Comparison of ENCODE assay signal across 8 mouse cellular contexts in the genomic region with DNA sequence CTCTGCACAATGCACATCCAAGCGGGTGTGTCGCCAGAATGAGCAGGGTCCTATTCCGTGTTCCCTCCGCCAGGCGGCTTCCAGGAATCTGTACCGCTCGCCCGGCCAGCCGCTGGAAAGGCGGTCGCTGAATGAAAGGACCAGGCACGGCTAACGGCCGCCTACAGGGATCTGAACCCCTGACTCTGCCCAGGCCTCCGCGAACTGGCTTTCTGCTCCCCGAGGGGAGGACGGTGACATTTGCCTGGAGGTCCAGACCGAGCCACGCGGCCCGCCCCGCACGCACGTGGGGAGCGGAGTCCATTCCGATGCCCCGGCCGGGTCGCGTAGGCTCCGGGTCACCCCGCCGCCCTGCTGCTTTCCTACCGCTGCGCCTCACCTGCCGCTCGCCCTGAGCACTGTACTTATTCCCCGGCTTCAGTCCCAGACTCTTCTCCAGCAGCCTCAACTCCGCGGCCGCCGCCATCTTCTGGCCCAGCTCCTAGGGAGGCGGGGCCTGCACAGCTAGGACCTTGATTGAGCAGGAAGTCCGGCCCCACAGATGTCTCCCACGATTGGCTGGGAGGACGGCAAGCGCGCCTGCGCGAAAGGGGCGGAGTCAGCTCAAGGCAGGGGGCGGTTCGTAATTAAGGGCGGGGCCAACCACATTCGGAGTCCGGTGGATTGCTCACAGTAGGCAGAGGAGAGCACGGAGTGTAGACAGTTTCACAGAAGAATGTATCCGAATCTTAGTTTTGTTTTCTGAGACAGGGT. TPM values are rescaled to one million over a fixed set of nuclear protein-coding genes. Genes with fewer than 3 reads are reported as not detected.
DNase-seq lines count a peak whose midpoint lies in the region; ATAC-seq and TF ChIP-seq lines count a peak whose summit lies in the region.

A gene (minus strand): TSS at position 531 of the 753 bp plus-strand sequence.

- intact Hi-C loops in gastrocnemius, adult 2 months (cut with DNase I): no loop called here

- peak; percentile 70 for TF ChIP-seq CTCF in gastrocnemius, adult 2 months (IDR thresholded peaks at IDR 0.05)

- peaks cover 29% of the 10 kb centered on the region for H3K36me3 ChIP-seq in megakaryocyte, embryonic 14.5 days (replicated peaks; ENCODE audit: low read length)

- DNase-seq in ZHBTc4 (ENCODE audit: low read depth, low spot score): peak; percentile 98
- DNase-seq in gastrocnemius, adult 2 months: peak; percentile 96
- DNase-seq in hindlimb bud, embryonic 11.5 days (ENCODE audit: extremely low spot score, low read depth, low spot score): peak; percentile 67
- peak; percentile 82 to 94 for DNase-seq in left cerebral cortex, adult 8-10 months (ENCODE audit: low spot score in 2 of 2)
- DNase-seq in right cerebral cortex, postnatal 10 days (ENCODE audit: low spot score in 2 of 2): peak; percentile 97
- peak; percentile 94 for DNase-seq in urinary bladder, postnatal 25 days (ENCODE audit: low spot score)

- peaks cover 27% of the 10 kb centered on the region for H3K9me3 ChIP-seq in megakaryocyte, embryonic 14.5 days

- H3K27me3 ChIP-seq in megakaryocyte, embryonic 14.5 days (replicated peaks): no peaks in the 10 kb centered on the region

- peak within 1 kb of the TSS; percentile 91 for H3K27ac ChIP-seq in gastrocnemius, adult 2 months

- H3K4me3 ChIP-seq in gastrocnemius, adult 2 months: peak within 1 kb of the TSS; percentile 99
- H3K4me3 ChIP-seq in megakaryocyte, embryonic 14.5 days (replicated peaks): peak within 1 kb of the TSS; percentile 94

- ATAC-seq in common myeloid progenitor, adult 5-6 weeks (replicated peaks; ENCODE audit: low read depth, poor library complexity, severe bottlenecking): peak; percentile 98

- peaks cover 17% of the 10 kb centered on the region for H3K4me1 ChIP-seq in megakaryocyte, embryonic 14.5 days

RNA-seq across cellular contexts. Expression of the gene that starts here (rescaled TPM):
- total RNA-seq in common myeloid progenitor, adult 5-6 weeks (2017): 57.8 and 76.5 TPM in 2 replicates
- total RNA-seq in gastrocnemius, adult 2 months (2021): 10 to 100 TPM; 14.1 to 15.8 TPM
- total RNA-seq in left cerebral cortex, adult 8-10 months (2022): 10 to 100 TPM; 20.4 to 33.1 (median 31.2) TPM
- 20.7 TPM in 1 of 2 replicates, not detected in the other for polyA plus RNA-seq in megakaryocyte, embryonic 14.5 days (2012; ENCODE audit: insufficient read depth, low replicate concordance)

Comparison
In these comparisons a context has a peak if more than half of its experiments do, and no peak if none do; other contexts are left out.
1. Peak in every context shown above with its lines: DNase-seq, ATAC-seq, H3K4me3 ChIP-seq and H3K27ac ChIP-seq.